In the genomic region with DNA sequence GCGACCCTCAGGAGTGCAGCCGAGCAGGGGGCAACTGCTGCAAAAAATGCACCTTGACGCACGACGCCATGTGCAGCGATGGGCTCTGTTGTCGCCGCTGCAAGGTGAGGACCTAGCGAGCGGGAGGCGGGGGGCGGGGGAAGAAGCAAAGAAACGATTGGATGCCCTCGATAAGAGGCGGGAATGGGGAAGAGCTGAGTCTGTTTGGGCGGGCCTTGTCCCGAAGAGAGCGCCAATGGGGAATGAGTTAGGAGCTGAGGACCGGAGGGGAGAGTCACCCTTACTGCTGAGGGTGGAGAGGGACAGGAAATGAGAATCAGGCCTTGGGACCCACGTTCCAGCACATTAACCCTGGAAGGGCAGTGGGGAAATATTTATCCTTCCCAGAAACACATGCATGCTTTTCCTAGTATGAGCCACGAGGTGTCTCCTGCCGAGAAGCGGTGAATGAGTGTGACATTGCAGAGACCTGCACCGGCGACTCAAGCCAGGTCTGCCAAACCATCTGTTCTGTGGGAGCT, we compare ENCODE assay signal across 8 mouse cellular contexts. TPM values are rescaled to one million over a fixed set of nuclear protein-coding genes. Genes with fewer than 3 reads are reported as not detected.
DNase-seq lines count a peak whose midpoint lies in the region; ATAC-seq and TF ChIP-seq lines count a peak whose summit lies in the region.

No protein-coding gene starts in this region.

- H3K4me2 ChIP-seq in embryonic facial prominence, embryonic 15.5 days (replicated peaks): peak overlapping the region; percentile 96
- peak overlapping the region; percentile 85 for H3K4me2 ChIP-seq in heart, embryonic 11.5 days
- peak overlapping the region; percentile 97 for H3K4me2 ChIP-seq in kidney, embryonic 14.5 days (replicated peaks; ENCODE audit: low read depth, low read length)
- peak overlapping the region; percentile 71 for H3K4me2 ChIP-seq in liver, embryonic 12.5 days

- peak overlapping the region; percentile 59 for H3K9ac ChIP-seq in embryonic facial prominence, embryonic 15.5 days
- H3K9ac ChIP-seq in heart, embryonic 11.5 days (ENCODE audit: low read depth, low read length): peak overlapping the region; percentile 74; the same call in 1 of the 2 replicates
- peak overlapping the region; percentile 76 for H3K9ac ChIP-seq in kidney, embryonic 14.5 days (ENCODE audit: low read depth, low read length)
- H3K9ac ChIP-seq in liver, embryonic 12.5 days: peak overlapping the region; percentile 53; the same call in 1 of the 2 replicates

- peaks cover 45% of the 10 kb centered on the region for H3K27me3 ChIP-seq in E14TG2a.4 (ENCODE audit: insufficient read depth, low read length)
- no peaks in the 10 kb centered on the region; the same call in 1 of the 2 replicates for H3K27me3 ChIP-seq in embryonic facial prominence, embryonic 15.5 days
- peaks cover 16% of the 10 kb centered on the region for H3K27me3 ChIP-seq in heart, embryonic 11.5 days (ENCODE audit: control insufficient read depth, insufficient read depth, low read length)
- no peaks in the 10 kb centered on the region; the same call in 1 of the 2 replicates for H3K27me3 ChIP-seq in kidney, embryonic 14.5 days (ENCODE audit: control insufficient read depth, insufficient read depth, low read length)
- H3K27me3 ChIP-seq in liver, embryonic 12.5 days (replicated peaks): peaks cover 88% of the 10 kb centered on the region

- peak overlapping the region; percentile 94 for H3K27ac ChIP-seq in embryonic facial prominence, embryonic 15.5 days (replicated peaks)
- 0 out of 2 replicates have a peak overlapping the region, but pooled peaks have one; percentile 77 for H3K27ac ChIP-seq in heart, embryonic 11.5 days (ENCODE audit: low read depth, low read length)
- peak overlapping the region; percentile 88 for H3K27ac ChIP-seq in kidney, embryonic 14.5 days (ENCODE audit: low read depth, low read length)
- no peak overlapping the region for H3K27ac ChIP-seq in liver, embryonic 12.5 days

- H3K9me3 ChIP-seq in E14TG2a.4 (ENCODE audit: low read length): peaks cover 11% of the 10 kb centered on the region
- no peaks in the 10 kb centered on the region for H3K9me3 ChIP-seq in embryonic facial prominence, embryonic 15.5 days (replicated peaks)
- H3K9me3 ChIP-seq in heart, embryonic 11.5 days (replicated peaks; ENCODE audit: control insufficient read depth, low read length): no peaks in the 10 kb centered on the region
- no peaks in the 10 kb centered on the region for H3K9me3 ChIP-seq in kidney, embryonic 14.5 days (ENCODE audit: control insufficient read depth, low read length)
- no peaks in the 10 kb centered on the region for H3K9me3 ChIP-seq in liver, embryonic 12.5 days (replicated peaks)

- no peaks in the 10 kb centered on the region for H3K36me3 ChIP-seq in E14TG2a.4 (ENCODE audit: insufficient read depth, low read length)
- H3K36me3 ChIP-seq in embryonic facial prominence, embryonic 15.5 days: peaks cover 3% of the 10 kb centered on the region; the same call in 1 of the 2 replicates
- H3K36me3 ChIP-seq in heart, embryonic 11.5 days (ENCODE audit: control insufficient read depth, insufficient read depth, low read length): 0 out of 2 replicates have a peak, but pooled peaks cover 3% of the 10 kb centered on the region
- H3K36me3 ChIP-seq in kidney, embryonic 14.5 days (ENCODE audit: control insufficient read depth, insufficient read depth, low read length): no peaks in the 10 kb centered on the region; the same call in 1 of the 2 replicates
- H3K36me3 ChIP-seq in liver, embryonic 12.5 days: no peaks in the 10 kb centered on the region

- TF ChIP-seq CTCF in E14TG2a.4 (conservative IDR thresholded peaks at IDR 0.05; ENCODE audit: low read length): no peak

- DNase-seq in brain, adult 2 months (ENCODE audit: low read depth, low spot score): peak; percentile 95
- peak; percentile 86 for DNase-seq in neural tube, embryonic 10.5 days (ENCODE audit: extremely low spot score, low spot score)
- peak; percentile 51 to 54 for DNase-seq in thymus, postnatal 10 days (ENCODE audit: low spot score in 2 of 2)

- peak; percentile 92 for ATAC-seq in embryonic facial prominence, embryonic 15.5 days (ENCODE audit: insufficient number of reproducible peaks, low FRiP score, low TSS enrichment, low read depth)
- peak; percentile 70 for ATAC-seq in heart, embryonic 11.5 days (replicated peaks; ENCODE audit: insufficient number of reproducible peaks, low FRiP score, low TSS enrichment)
- peak; percentile 87 for ATAC-seq in kidney, embryonic 14.5 days (ENCODE audit: low FRiP score, low TSS enrichment)
- ATAC-seq in liver, embryonic 12.5 days: peak; percentile 58; the same call in 1 of the 2 replicates

- H3K4me3 ChIP-seq in E14TG2a.4 (replicated peaks; ENCODE audit: low read length): peak overlapping the region; percentile 86
- peak overlapping the region; percentile 65 for H3K4me3 ChIP-seq in embryonic facial prominence, embryonic 15.5 days (replicated peaks)
- peak overlapping the region; percentile 45 for H3K4me3 ChIP-seq in heart, embryonic 11.5 days (ENCODE audit: low read depth, low read length)
- H3K4me3 ChIP-seq in kidney, embryonic 14.5 days (ENCODE audit: low read length): peak overlapping the region; percentile 62
- peak overlapping the region; percentile 49 for H3K4me3 ChIP-seq in liver, embryonic 12.5 days

- peaks cover 71% of the 10 kb centered on the region for H3K4me1 ChIP-seq in E14TG2a.4 (replicated peaks; ENCODE audit: low read depth, low read length)
- H3K4me1 ChIP-seq in embryonic facial prominence, embryonic 15.5 days: peaks cover 47% of the 10 kb centered on the region
- H3K4me1 ChIP-seq in heart, embryonic 11.5 days (ENCODE audit: control insufficient read depth, insufficient read depth, low read length): peaks cover 27% of the 10 kb centered on the region
- peaks cover 42% of the 10 kb centered on the region for H3K4me1 ChIP-seq in kidney, embryonic 14.5 days (ENCODE audit: control insufficient read depth, insufficient read depth, low read length)
- H3K4me1 ChIP-seq in liver, embryonic 12.5 days: peaks cover 21% of the 10 kb centered on the region

- WGBS in embryonic facial prominence, embryonic 15.5 days: under 1% methylated on average over 25 of the region's 25 CpGs
- 1% methylated on average over 24 of the region's 25 CpGs for WGBS in heart, embryonic 11.5 days (ENCODE audit: insufficient replicate concordance)
- 1% methylated on average over 25 of the region's 25 CpGs for WGBS in kidney, embryonic 14.5 days
- WGBS in liver, embryonic 12.5 days (ENCODE audit: insufficient replicate concordance): 5% methylated on average over 25 of the region's 25 CpGs

RNA-seq across cellular contexts. Expression of a gene that starts 13.4 kb away (rescaled TPM):
- 7.1 and 7.8 TPM in 2 replicates for polyA plus RNA-seq in embryonic facial prominence, embryonic 15.5 days (2015; fragmentation: Nextera tagmentation; extraction: Ambion mirVana)
- polyA plus RNA-seq in heart, embryonic 11.5 days (2014; fragmentation: Nextera tagmentation; extraction: Ambion mirVana): 5.4 and 6.7 TPM in 2 replicates
- polyA plus RNA-seq in kidney, embryonic 14.5 days (2014; fragmentation: Nextera tagmentation; extraction: Ambion mirVana): 3.5 and 7.8 TPM in 2 replicates
- polyA plus RNA-seq in liver, embryonic 12.5 days (2016; fragmentation: Nextera tagmentation; extraction: Ambion mirVana): 0.48 and 0.71 TPM in 2 replicates

RNA-seq across cellular contexts. Expression of a gene that starts 44.8 kb away (rescaled TPM):
- 58.3 and 60.5 TPM in 2 replicates for polyA plus RNA-seq in embryonic facial prominence, embryonic 15.5 days (2015; fragmentation: Nextera tagmentation; extraction: Ambion mirVana)
- 56.6 and 59.7 TPM in 2 replicates for polyA plus RNA-seq in heart, embryonic 11.5 days (2014; fragmentation: Nextera tagmentation; extraction: Ambion mirVana)
- polyA plus RNA-seq in kidney, embryonic 14.5 days (2014; fragmentation: Nextera tagmentation; extraction: Ambion mirVana): 63.0 and 69.6 TPM in 2 replicates
- 8.7 and 9.5 TPM in 2 replicates for polyA plus RNA-seq in liver, embryonic 12.5 days (2016; fragmentation: Nextera tagmentation; extraction: Ambion mirVana)
